Mouse (Mus musculus): Measurements from ENCODE around the gene Ift80. TPM values are rescaled to one million over a fixed set of nuclear protein-coding genes. Genes with fewer than 3 reads are reported as not detected.

The Ift80 gene
- 11.6 and 12.1 TPM in 2 replicates for polyA plus RNA-seq (2012; rRNA removed)

DNA sequence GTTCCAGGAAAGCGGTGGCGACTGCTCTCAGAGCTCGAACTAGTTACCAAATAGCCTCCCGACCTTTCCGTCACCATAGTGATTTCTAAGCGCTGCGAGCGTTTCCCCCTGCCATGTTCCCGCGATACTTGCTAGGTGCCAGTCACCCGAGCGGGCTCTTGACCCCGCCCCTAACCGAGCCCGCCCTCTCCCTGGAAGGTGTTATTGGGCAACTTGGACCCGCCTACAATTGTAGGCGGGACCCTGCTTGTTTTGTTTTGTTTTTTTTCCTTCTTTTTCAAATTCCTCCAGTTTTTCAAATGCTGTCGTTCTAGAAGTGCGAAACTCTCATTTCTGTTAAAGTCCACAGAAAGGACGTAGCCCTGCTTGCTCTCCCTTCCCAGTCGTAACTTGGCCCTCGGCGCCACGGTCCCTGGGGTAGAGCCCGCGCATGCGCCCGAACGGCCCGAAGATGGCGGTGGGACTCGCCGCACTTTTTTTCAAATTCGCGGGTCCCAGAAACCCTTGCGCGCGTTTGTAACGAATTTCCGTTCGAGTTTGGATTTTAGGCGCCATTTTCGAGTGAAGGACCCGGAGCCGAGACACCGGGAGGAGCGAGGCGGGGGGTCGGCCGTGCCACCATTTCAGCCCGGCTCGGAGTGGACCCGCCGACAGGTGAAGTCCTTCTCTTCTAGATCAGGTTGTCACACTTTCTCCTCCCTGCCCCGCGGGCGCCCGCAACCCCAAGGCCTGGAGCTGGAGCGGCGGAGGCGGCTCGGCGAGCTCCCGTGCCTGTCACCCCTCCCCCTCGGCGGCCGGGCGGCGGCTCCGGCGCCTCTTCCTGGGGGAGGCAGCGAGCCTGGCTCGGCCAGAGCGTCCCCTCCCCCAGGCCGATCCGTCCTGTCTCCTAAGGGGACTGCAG lies at the start of gene Ift80, which contains the start of gene Smc4:
Gene Ift80, minus strand, starts transcription at position 134 of the 901 bp plus-strand sequence.
Gene Smc4, plus strand, starts transcription at position 302 of the 901 bp plus-strand sequence.

DNA sequence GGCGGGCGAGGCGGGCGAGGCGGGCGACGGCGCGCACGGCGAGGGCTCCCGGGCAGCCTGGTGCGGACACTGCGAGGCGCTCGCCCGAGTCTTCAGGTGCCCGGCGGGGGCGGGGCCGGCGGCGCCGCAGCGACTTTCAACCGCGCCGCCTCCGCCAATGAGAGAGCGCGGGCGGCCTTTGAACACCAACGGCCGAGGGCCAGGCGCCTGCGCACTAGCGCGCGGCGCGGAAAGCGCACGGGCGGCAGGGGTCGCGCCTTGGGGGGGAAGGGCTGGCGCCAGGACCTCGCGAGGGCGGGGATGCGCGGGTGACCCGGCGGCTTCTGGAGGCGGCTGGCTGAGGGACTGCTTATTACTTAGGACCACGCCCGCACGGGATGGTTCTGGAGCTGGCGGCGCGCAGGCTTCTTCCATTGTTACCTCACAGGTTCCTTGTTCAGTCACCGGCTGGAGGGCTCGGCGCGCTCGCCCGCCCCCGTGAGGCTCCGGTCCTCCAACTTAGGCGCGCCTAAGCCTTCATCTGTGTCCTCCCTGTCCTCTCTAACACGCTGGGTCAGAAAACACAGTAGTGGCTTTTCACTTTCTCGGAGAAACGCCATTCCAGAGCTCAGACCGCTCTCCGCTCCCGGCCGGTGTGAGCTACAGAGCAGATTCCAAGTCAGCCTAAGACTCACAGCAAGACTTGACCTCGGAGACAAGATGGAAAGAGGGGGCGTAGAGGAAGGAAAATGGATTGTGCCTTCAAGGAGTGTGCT lies 40.5 kb upstream of the Ift80 start, which contains the start of gene Trim59:
Gene Trim59, minus strand, starts transcription at position 111 of the 755 bp plus-strand sequence.

DNA sequence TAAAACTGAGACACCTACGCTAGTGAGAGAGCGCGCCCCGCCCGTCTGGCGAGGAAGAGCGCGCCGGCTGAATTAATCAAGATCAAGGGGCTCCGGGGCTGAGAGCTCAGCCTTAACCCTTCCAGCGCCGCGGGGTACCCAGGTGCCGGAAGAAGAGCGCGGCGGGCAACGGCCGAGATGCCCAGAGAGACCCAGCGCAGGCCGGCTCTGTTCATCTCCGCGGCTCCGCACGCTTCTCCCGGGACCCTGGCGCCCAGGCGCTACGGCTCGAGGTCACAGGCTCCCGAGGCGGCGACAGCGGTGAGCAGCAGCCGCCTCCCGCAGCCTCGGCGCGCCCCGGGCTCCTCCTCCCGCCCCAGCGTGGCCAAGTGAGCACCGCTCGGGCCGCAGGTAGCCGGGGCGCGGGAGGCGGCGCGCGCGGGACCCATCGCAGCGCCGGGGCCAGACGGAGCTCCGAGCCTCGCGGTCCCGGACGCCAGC lies 135.1 kb downstream of the Ift80 start, which contains the start of gene 1110032F04Rik:
Gene 1110032F04Rik, plus strand, starts transcription at position 376 of the 480 bp plus-strand sequence.

Other genes with a start within 250 kb of the Ift80 start
- 5.7 and 6.5 TPM in 2 replicates for gene 1110032F04Rik, start 135.0 kb downstream of the Ift80 start, polyA plus RNA-seq (2012; rRNA removed)
- 11.6 and 13.8 TPM in 2 replicates for gene Smc4, start 168 bp upstream of the Ift80 start, polyA plus RNA-seq (2012; rRNA removed)
- gene Trim59, start 40.2 kb upstream of the Ift80 start, polyA plus RNA-seq (2012; rRNA removed), result 13.0 and 13.6 TPM in 2 replicates
- 37.4 and 38.9 TPM in 2 replicates for gene Kpna4, start 122.5 kb upstream of the Ift80 start, polyA plus RNA-seq (2012; rRNA removed)
- not detected in 2 replicates for gene Arl14, start 217.8 kb upstream of the Ift80 start, polyA plus RNA-seq (2012; rRNA removed)

All from central nervous system, embryonic 18 days (tissue).